Mouse (Mus musculus) c-Kit-positive CD71-positive TER-119-negative erythroid progenitor cells, embryonic 14.5 days (primary cell): ENCODE results near the gene Pld3.
A peak's percentile ranks its signal among the peaks of the same experiment; 100 is the strongest.
"Not testable (repeated sequence)": the region's sequence is repeated elsewhere in the genome, so short reads cannot be mapped to it uniquely, and the experiment has no call there.

Source experiments
- DNase-seq: peaks from one replicate; pipeline ENCODE4 v3.0.0-alpha.2; 2013; ENCODE audit warnings: low read depth

The Pld3 gene

GRCm38 (mm10) chr7:27523805-27524204 is 29.2 kb downstream of the Pld3 start:
- no peak for DNase-seq

GRCm38 (mm10) chr7:27522967-27523366 is 30.1 kb downstream of the Pld3 start, which contains the start of gene Hipk4:
TSS of gene Hipk4 (plus strand) at chr7:27523267.
- no peak for DNase-seq

GRCm38 (mm10) chr7:27520599-27520998 is 32.4 kb downstream of the Pld3 start:
- no peak for DNase-seq

GRCm38 (mm10) chr7:27520104-27520503 is 32.9 kb downstream of the Pld3 start:
- no peak for DNase-seq

GRCm38 (mm10) chr7:27518314-27518713 is 34.7 kb downstream of the Pld3 start:
- DNase-seq = no peak

GRCm38 (mm10) chr7:27514961-27515360 is 38.1 kb downstream of the Pld3 start:
- no peak for DNase-seq

DNA sequence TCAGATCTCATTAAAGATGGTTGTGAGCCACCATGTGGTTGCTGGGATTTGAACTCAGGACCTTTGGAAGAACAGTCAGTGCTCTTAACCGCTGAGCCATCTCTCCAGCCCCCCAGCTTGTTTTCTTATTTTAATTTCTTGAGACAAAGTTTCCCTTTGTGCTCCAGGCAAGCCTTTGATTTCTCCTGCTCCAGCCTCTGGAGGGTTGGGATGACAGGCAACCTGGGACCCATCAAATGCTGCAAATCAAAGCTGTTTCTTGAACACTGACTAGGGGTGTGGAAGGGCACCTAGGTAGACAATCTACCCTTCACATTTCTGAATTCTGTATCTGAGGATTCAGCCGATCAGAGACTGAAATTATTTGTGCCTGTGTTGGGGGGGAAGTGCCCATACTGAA is 42.2 kb downstream of the Pld3 start:
- DNase-seq = no peak

DNA sequence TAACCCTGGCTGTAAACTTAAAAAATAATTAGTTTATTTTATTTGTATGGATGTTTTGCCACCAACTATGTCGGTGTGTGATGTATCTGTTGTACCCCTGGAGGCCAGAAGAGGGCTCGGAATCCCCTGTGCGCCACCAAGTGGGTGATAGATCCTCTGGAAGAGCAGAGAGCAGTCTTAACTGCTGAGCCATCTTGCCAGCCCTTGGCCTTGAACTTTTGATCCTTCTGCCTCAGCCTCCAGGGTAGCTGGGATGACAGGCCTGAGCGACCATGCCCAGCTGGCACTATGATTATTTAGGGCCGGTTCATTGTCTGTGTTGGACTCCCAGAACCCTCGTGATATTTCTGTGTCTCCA is 44.4 kb downstream of the Pld3 start:
- DNase-seq = peak; percentile 73

DNA sequence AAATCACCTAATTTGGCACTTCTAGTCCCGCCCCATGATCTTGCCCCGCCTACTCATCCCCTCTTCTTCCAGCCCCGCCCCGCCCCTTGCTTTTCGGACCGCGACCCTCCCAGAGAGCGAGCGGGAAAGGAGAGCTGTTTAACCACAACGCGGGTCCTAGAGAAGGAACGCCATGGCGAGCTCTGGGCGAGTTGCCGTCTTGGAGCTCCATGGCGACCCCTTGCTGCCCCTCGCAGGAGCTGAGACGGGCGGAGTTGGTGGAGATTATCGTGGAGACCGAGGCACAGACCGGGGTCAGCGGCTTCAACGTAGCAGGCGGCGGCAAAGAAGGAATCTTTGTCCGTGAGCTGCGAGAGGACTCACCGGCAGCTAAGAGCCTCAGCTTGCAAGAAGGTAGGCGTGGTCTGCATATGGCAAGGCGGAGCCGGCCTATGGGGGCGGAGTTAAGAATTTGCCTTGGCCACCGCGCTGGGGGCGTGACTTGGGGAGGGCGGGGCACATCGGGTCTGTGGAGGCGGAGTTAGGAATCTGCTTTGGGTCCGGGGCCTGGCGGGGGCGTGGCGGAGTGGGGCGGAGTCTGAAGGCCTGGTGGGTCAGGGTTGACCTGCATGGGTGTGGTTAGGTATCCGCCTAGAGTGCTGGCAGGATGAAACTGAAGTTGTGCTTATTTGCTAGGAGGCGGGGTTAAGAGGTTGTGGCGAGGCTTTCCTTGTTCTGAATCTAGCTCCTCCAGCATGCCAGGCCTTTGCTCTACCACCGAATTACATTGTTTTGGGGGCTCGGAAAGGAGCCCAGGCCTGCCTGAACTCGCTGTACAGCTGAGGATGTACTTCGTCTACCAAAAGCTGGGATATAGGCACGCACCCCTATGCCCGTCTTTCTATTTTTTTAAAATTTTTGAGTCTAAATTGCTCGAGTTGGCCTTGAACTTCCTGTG is 45.0 kb downstream of the Pld3 start:
- peak; percentile 98 for DNase-seq

- no peak for DNase-seq
These were observed 46.1 kb downstream of the Pld3 start for GRCm38 (mm10) chr7:27506765-27507370.

GRCm38 (mm10) chr7:27501620-27502019 is 51.4 kb downstream of the Pld3 start:
- no peak for DNase-seq

GRCm38 (mm10) chr7:27499036-27499435 is 54.0 kb downstream of the Pld3 start, which contains the start of gene Prx:
TSS of gene Prx (plus strand) at chr7:27499324.
- DNase-seq = no peak

DNA sequence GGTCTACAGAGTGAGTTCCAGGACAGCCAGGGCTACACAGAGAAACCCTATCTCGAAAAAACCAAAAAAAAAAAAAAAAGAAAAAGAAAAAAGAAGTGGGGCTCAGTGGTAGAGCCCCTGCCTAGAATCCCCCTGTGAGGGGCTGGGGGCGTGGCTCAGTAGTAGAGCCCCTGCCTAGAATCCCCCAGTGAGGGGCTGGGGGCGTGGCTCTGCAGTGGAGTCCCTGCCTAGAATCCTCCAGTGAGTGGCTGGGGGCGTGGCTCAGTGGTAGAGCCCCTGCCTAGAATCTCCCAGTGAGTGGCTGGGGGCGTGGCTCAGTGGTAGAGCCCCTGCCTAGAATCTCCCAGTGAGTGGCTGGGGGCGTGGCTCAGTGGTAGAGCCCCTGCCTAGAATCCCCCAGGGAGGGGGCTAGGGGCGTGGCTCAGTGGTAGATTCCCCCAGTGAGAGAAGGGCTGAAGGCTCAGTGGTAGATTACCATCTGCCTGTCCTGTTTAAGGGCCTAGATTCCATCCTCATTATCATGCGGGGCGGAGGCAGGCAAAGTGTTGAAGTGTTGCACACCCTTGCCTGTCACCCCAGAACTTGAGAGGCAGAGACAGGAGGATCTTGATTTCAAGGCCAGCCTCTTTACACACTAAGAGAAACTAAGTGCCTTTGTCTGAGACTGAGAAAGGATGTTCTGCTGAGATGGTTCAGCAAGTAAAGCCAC is 58.2 kb downstream of the Pld3 start:
- DNase-seq = not testable (repeated sequence)

GRCm38 (mm10) chr7:27493450-27493849 is 59.6 kb downstream of the Pld3 start:
- DNase-seq = no peak

GRCm38 (mm10) chr7:27493022-27493421 is 60.0 kb downstream of the Pld3 start:
- DNase-seq = no peak

DNA sequence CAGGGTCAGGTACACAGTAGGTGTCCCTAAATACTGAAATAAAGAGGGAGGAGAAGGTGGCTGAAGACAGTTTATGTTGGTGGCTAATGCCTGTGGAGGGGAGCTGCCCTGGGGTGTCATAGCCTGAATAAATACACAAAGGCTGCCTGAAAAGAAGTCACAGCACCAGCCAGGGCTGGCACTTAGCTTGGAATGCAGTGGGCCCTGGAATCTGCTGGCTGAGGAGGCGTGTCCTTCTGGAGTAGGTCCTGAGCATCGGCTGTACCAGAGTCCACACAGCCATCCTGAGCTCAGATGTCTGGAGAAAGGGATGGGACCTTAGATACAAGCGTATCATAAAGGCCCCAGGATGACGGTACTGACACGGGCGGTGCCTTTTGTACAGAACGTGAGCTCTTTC is 61.2 kb downstream of the Pld3 start:
- no peak for DNase-seq

GRCm38 (mm10) chr7:27490543-27491329 is 62.3 kb downstream of the Pld3 start:
- peak; percentile 89 for DNase-seq

GRCm38 (mm10) chr7:27490227-27490542 is 62.8 kb downstream of the Pld3 start:
- no peak for DNase-seq

DNA sequence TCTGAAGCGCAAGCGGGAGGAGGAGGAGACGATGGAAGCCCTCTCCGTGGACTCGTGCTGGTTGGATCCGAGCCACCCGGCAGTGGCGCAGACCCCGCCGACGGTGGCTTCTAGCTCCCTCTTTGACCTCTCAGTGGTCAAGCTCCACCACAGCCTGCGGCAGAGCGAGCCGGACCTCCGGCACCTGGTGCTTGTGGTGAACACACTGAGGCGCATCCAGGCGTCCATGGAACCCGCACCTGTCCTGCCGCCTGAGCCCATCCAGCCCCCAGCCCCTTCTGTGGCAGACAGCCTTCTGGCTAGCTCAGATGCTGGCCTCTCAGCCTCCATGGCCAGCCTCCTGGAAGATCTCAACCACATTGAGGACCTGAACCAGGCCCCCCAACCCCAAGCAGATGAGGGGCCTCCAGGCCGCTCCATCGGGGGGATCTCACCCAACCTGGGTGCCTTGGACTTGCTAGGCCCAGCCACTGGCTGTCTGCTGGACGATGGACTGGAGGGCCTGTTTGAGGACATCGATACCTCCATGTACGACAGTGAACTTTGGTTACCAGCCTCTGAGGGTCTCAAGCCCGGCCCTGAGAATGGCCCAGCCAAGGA is 63.6 kb downstream of the Pld3 start:
- no peak for DNase-seq

- no peak for DNase-seq
These were observed 65.2 kb downstream of the Pld3 start for GRCm38 (mm10) chr7:27487740-27488268.
